Mouse (Mus musculus) MEL (cell line): ENCODE results near the gene Grk3. TPM values are rescaled to one million over a fixed set of nuclear protein-coding genes. Genes with fewer than 3 reads are reported as not detected.

Source experiments
- DNase-seq: peaks from one replicate; pipeline ENCODE4 v3.0.0; 2011; ENCODE audit warnings: low read depth, low spot score
- H3K27ac ChIP-seq: 2 replicates; pipeline ENCODE4 v1.5.1; 2012; ENCODE audit warnings: low read depth, mild to moderate bottlenecking, control low read depth, low read length, moderate library complexity; ENCODE audit not compliant: control insufficient read depth
- H3K27me3 ChIP-seq, 2 experiments: fragments of 150-350 bp in 1 of 2; sonication (generic) in 1 of 2; 2 replicates each; pipeline ENCODE4 v1.6.1; 2012; ENCODE audit warnings: low read length in 2 of 2, mild to moderate bottlenecking in 2 of 2, improper control_type of control experiment in 1 of 2, moderate library complexity in 1 of 2; ENCODE audit not compliant: insufficient read depth in 2 of 2, control insufficient read depth in 1 of 2
- H3K36me3 ChIP-seq, 2 experiments: 2 replicates each; pipeline ENCODE4 v1.6.1; 2012 to 2014; ENCODE audit warnings: low read length in 2 of 2, improper control_type of control experiment in 1 of 2, inconsistent platforms in 1 of 2, mild to moderate bottlenecking in 1 of 2; ENCODE audit not compliant: insufficient read depth in 2 of 2, control insufficient read depth in 1 of 2
- H3K4me1 ChIP-seq, 2 experiments: fragments of 150-350 bp in 1 of 2; sonication (generic) in 1 of 2; 2 replicates each; pipeline ENCODE4 v1.6.1; 2012; ENCODE audit warnings: low read length in 2 of 2, improper control_type of control experiment in 1 of 2, mild to moderate bottlenecking in 1 of 2; ENCODE audit not compliant: insufficient read depth in 2 of 2, control insufficient read depth in 1 of 2
- H3K4me3 ChIP-seq, 2 experiments: fragments of 150-350 bp in 1 of 2; sonication (generic) in 1 of 2; 2 replicates each; pipeline ENCODE4 v1.5.1; 2012; ENCODE audit warnings: low read depth in 2 of 2, low read length in 2 of 2, mild to moderate bottlenecking in 2 of 2, moderate library complexity in 2 of 2, control low read depth in 1 of 2, improper control_type of control experiment in 1 of 2; ENCODE audit not compliant: control insufficient read depth in 1 of 2, insufficient read depth in 1 of 2
- H3K79me2 ChIP-seq: 2 replicates; pipeline ENCODE4 v1.6.1; 2012; ENCODE audit warnings: mild to moderate bottlenecking, low read length, moderate library complexity; ENCODE audit not compliant: control insufficient read depth, poor library complexity, insufficient read depth
- H3K9ac ChIP-seq: 2 replicates; pipeline ENCODE4 v1.6.1; 2012; ENCODE audit warnings: low read depth, mild to moderate bottlenecking, control low read depth, low read length, moderate library complexity; ENCODE audit not compliant: control insufficient read depth, poor library complexity, severe bottlenecking
- H3K9me3 ChIP-seq: fragments of 150-350 bp; sonication (generic); replicated peaks from 2 replicates; pipeline ENCODE4 v1.6.1; 2012; ENCODE audit warnings: mild to moderate bottlenecking, low read length, improper control_type of control experiment, moderate library complexity; ENCODE audit not compliant: insufficient read depth
- BHLHE40 ChIP-seq: IDR thresholded peaks from 2 replicates; pipeline ENCODE4 v1.6.1; 2012; ENCODE audit warnings: low read depth, mild to moderate bottlenecking, inconsistent platforms, low read length, improper control_type of control experiment, borderline replicate concordance
- CHD1 ChIP-seq: IDR thresholded peaks from 2 replicates; pipeline ENCODE4 v1.6.1; 2012; ENCODE audit warnings: low read depth, mild to moderate bottlenecking, inconsistent platforms, low read length, improper control_type of control experiment
- CHD2 ChIP-seq: IDR thresholded peaks from 2 replicates; pipeline ENCODE4 v1.6.1; 2011; ENCODE audit warnings: low read length, improper control_type of control experiment
- CTCF ChIP-seq, 3 experiments: IDR thresholded peaks in 2 of 3; conservative IDR thresholded peaks in 1 of 3; 2 replicates each; pipeline ENCODE4 v1.5.1; 2011 to 2012; ENCODE audit warnings: low read length in 3 of 3, low read depth in 2 of 3, mild to moderate bottlenecking in 2 of 3, improper control_type of control experiment in 1 of 3, inconsistent platforms in 1 of 3, mixed read lengths in 1 of 3, moderate library complexity in 1 of 3; ENCODE audit not compliant: control insufficient read depth in 1 of 3, insufficient read depth in 1 of 3, poor library complexity in 1 of 3, severe bottlenecking in 1 of 3
- ETS1 ChIP-seq: IDR thresholded peaks from 2 replicates; pipeline ENCODE4 v1.6.1; 2012; ENCODE audit warnings: low read depth, mild to moderate bottlenecking, inconsistent platforms, low read length, improper control_type of control experiment, moderate library complexity
- HCFC1 ChIP-seq: IDR thresholded peaks from 2 replicates; pipeline ENCODE4 v1.6.1; 2012; ENCODE audit warnings: low read depth, mild to moderate bottlenecking, inconsistent platforms, low read length, improper control_type of control experiment, moderate library complexity
- KAT2A ChIP-seq: conservative IDR thresholded peaks from 2 replicates; pipeline ENCODE4 v1.6.1; 2012; ENCODE audit warnings: low read depth, low read length, improper control_type of control experiment, inconsistent platforms
- MAX ChIP-seq: IDR thresholded peaks from 2 replicates; pipeline ENCODE4 v1.6.1; 2011; ENCODE audit warnings: low read length, improper control_type of control experiment
- MAZ ChIP-seq: IDR thresholded peaks from 2 replicates; pipeline ENCODE4 v1.6.1; 2012; ENCODE audit warnings: low read depth, mild to moderate bottlenecking, inconsistent platforms, low read length, improper control_type of control experiment
- MYC ChIP-seq: IDR thresholded peaks from 2 replicates; pipeline ENCODE4 v1.6.1; 2011; ENCODE audit warnings: low read depth, mild to moderate bottlenecking, low read length, improper control_type of control experiment, moderate library complexity
- NELFE ChIP-seq: IDR thresholded peaks from 2 replicates; pipeline ENCODE4 v1.6.1; 2011; ENCODE audit warnings: low read depth, low read length, improper control_type of control experiment
- NRF1 ChIP-seq: IDR thresholded peaks from 2 replicates; pipeline ENCODE4 v1.6.1; 2014; ENCODE audit warnings: low read depth, mild to moderate bottlenecking, inconsistent platforms, low read length, improper control_type of control experiment, moderate library complexity; ENCODE audit not compliant: poor library complexity, insufficient read depth, severe bottlenecking
- RAD21 ChIP-seq: IDR thresholded peaks from 2 replicates; pipeline ENCODE4 v1.6.1; 2011; ENCODE audit warnings: mild to moderate bottlenecking, low read depth, low read length, improper control_type of control experiment
- SMC3 ChIP-seq: IDR thresholded peaks from 2 replicates; pipeline ENCODE4 v1.6.1; 2011; ENCODE audit warnings: low read depth, low read length, improper control_type of control experiment
- TAL1 ChIP-seq: IDR thresholded peaks from 2 replicates; pipeline ENCODE4 v1.6.1; 2012; ENCODE audit warnings: mild to moderate bottlenecking, inconsistent platforms, low read length, moderate library complexity, mixed read lengths
- TBP ChIP-seq: IDR thresholded peaks from 2 replicates; pipeline ENCODE4 v1.8.0; 2011; ENCODE audit warnings: low read depth, low read length, improper control_type of control experiment
- TCF12 ChIP-seq: IDR thresholded peaks from 2 replicates; pipeline ENCODE4 v1.6.1; 2014; ENCODE audit warnings: low read depth, mild to moderate bottlenecking, inconsistent platforms, low read length, improper control_type of control experiment, moderate library complexity
- UBTF ChIP-seq: IDR thresholded peaks from 2 replicates; pipeline ENCODE4 v1.6.1; 2012; ENCODE audit warnings: low read depth, mild to moderate bottlenecking, inconsistent platforms, low read length, improper control_type of control experiment, moderate library complexity, borderline replicate concordance; ENCODE audit not compliant: insufficient read depth
- USF1 ChIP-seq: IDR thresholded peaks from 2 replicates; pipeline ENCODE4 v1.6.1; 2014; ENCODE audit warnings: low read depth, mild to moderate bottlenecking, inconsistent platforms, low read length, improper control_type of control experiment, moderate library complexity
- USF2 ChIP-seq, 2 experiments: IDR thresholded peaks; 2 replicates each; pipeline ENCODE4 v1.6.1; 2011 to 2012; ENCODE audit warnings: improper control_type of control experiment in 2 of 2, low read length in 2 of 2, borderline replicate concordance in 1 of 2, inconsistent platforms in 1 of 2, low read depth in 1 of 2, mild to moderate bottlenecking in 1 of 2; ENCODE audit not compliant: insufficient read depth in 1 of 2
- ZKSCAN1 ChIP-seq: IDR thresholded peaks from 2 replicates; pipeline ENCODE4 v1.6.1; 2012; ENCODE audit warnings: low read depth, mild to moderate bottlenecking, inconsistent platforms, low read length, improper control_type of control experiment, moderate library complexity
- ZMIZ1 ChIP-seq: IDR thresholded peaks from 2 replicates; pipeline ENCODE4 v1.6.1; 2012; ENCODE audit warnings: low read depth, mild to moderate bottlenecking, inconsistent platforms, low read length, improper control_type of control experiment, moderate library complexity
- ZNF384 ChIP-seq: IDR thresholded peaks from 2 replicates; pipeline ENCODE4 v1.6.1; 2012; ENCODE audit warnings: low read depth, mild to moderate bottlenecking, inconsistent platforms, low read length, improper control_type of control experiment
- polyA plus RNA-seq, 2 experiments: library from polyadenylated mRNA; stranded (reverse) in 1 of 2; unstranded in 1 of 2; fragments of >175 nt in 1 of 2; fragments of >200 nt in 1 of 2; gene quantifications; 2 replicates each; pipeline versions ENCODE4 v1.2.1 to v1.2.4; 2012; ENCODE audit warnings: low replicate concordance in 2 of 2, low read depth in 1 of 2; ENCODE audit not compliant: insufficient read length in 2 of 2, insufficient read depth in 1 of 2, missing spikeins in 1 of 2
- total RNA-seq: library from RNA; depleted of rRNA; stranded (reverse); fragments of 300-350 nt; gene quantifications from 2 replicates; pipeline ENCODE4 v1.2.3, GENCODE M21; 2012

The Grk3 gene
- total and polyA plus RNA-seq, 3 experiments = not detected

DNA sequence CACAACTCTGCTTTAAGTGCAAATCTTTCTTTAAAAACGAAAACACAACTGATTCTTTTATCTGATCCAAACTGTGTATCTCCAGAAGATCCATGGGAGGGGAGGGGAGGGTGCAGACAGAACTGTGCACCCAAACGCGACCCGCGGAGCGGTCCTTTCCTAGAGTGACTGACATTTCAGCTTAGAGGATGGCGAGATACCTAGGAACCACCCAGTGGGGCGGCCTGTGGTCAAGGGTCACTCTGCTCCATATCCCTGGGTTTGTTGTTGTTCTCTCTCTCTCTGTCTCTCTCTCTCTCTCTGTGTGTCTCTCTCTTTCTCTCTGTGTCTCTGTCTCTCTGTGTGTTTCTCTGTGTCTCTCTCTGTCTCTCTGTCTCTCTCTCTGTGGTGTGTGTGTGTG is 59.2 kb downstream of the Grk3 start:
- no peak for DNase-seq
- no peaks in the 10 kb centered on the region for H3K9me3 ChIP-seq
- no peak overlapping the region for H3K27ac ChIP-seq
- H3K36me3 ChIP-seq = no peaks in the 10 kb centered on the region
- no peaks in the 10 kb centered on the region for H3K79me2 ChIP-seq
- H3K4me1 ChIP-seq = no peaks in the 10 kb centered on the region
- no peak overlapping the region for H3K9ac ChIP-seq
- no peaks in the 10 kb centered on the region; a peak in 1 of 4 replicates for H3K27me3 ChIP-seq
- H3K4me3 ChIP-seq = no peak overlapping the region
- no peak for TF ChIP-seq TCF12
- TF ChIP-seq ZKSCAN1 = no peak
- TF ChIP-seq USF2 (IDR thresholded peaks at IDR 0.05; ENCODE audit: borderline replicate concordance in 1 of 2, insufficient read depth in 1 of 2, low read depth in 1 of 2, low read length in 2 of 2) = no peak
- no peak for TF ChIP-seq USF1
- no peak for TF ChIP-seq CHD1
- TF ChIP-seq HCFC1 = no peak
- TF ChIP-seq ETS1 = no peak
- no peak for TF ChIP-seq ZNF384
- TF ChIP-seq NELFE = no peak
- no peak for TF ChIP-seq KAT2A
- TF ChIP-seq, all 39 proteins: peak for 0

DNA sequence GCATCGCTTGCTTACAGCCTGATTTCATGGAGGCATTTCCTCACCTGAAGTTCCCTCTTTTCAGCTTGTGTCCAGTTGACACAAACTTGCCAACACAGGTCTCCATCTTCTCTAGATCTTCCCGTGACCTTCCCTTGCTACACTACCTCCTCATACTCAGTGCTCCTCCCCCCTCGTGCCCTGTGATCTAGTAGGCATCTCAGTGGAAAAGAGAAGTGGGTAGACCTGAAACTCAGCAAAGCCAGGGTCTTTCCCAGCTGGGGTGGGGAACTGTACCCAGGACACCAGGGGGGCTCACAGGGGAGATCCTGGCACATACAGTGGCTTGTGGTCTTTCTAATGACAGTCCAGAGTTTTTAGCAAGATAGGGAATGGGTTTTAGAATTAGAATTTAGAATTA is 64.7 kb downstream of the Grk3 start:
- H3K36me3 ChIP-seq = no peaks in the 10 kb centered on the region
- no peaks in the 10 kb centered on the region for H3K79me2 ChIP-seq
- no peaks in the 10 kb centered on the region for H3K27me3 ChIP-seq
- no peaks in the 10 kb centered on the region for H3K9me3 ChIP-seq
- no peak overlapping the region for H3K9ac ChIP-seq
- H3K4me1 ChIP-seq = no peaks in the 10 kb centered on the region
- DNase-seq = no peak
- TF ChIP-seq TAL1 = no peak
- no peak for TF ChIP-seq MAX
- no peak for TF ChIP-seq MYC
- no peak for TF ChIP-seq MAZ
- TF ChIP-seq CTCF (IDR thresholded peaks at IDR 0.05 in 2 of 3, conservative IDR thresholded peaks at IDR 0.05 in 1 of 3; ENCODE audit: control insufficient read depth in 1 of 3, insufficient read depth in 1 of 3, low read depth in 2 of 3, low read length in 3 of 3, poor library complexity in 1 of 3, severe bottlenecking in 1 of 3) = no peak
- no peak for TF ChIP-seq CHD2
- TF ChIP-seq ZMIZ1 = no peak
- no peak for TF ChIP-seq NRF1
- TF ChIP-seq HCFC1 = no peak
- no peak for TF ChIP-seq ZKSCAN1
- no peak for TF ChIP-seq BHLHE40
- no peak for TF ChIP-seq SMC3
- no peak for TF ChIP-seq USF1
- TF ChIP-seq TBP = no peak
- TF ChIP-seq RAD21 = no peak
- TF ChIP-seq UBTF = no peak
- H3K27ac ChIP-seq = no peak overlapping the region
- H3K4me3 ChIP-seq = no peak overlapping the region
